Mouse (Mus musculus) ES-Bruce4 (cell line): Measurements from ENCODE around the gene Exoc3.

Source experiments
- CTCF ChIP-seq: IDR thresholded peaks from one replicate; pipeline ENCODE4 v1.8.1; 2011; ENCODE audit warnings: low read depth, low read length
- POLR2A ChIP-seq: IDR thresholded peaks from one replicate; pipeline ENCODE4 v1.8.1; 2011; ENCODE audit warnings: low read length; ENCODE audit not compliant: insufficient read depth

GRCm38 (mm10) chr13:74218441-74218840, 9.9 kb upstream of the Exoc3 start:
- TF ChIP-seq POLR2A (no peak), CTCF (no peak)
